Mouse (Mus musculus): ENCODE results near the gene Rps8.

GRCm38 (mm10) chr4:117152714-117153113 is 3.3 kb downstream of the Rps8 start:
- TF ChIP-seq MAFK (IDR thresholded peaks at IDR 0.05; ENCODE audit: borderline replicate concordance, low read depth, low read length) (no peak), ZKSCAN1 (IDR thresholded peaks at IDR 0.05; ENCODE audit: low read depth, low read length) (no peak), KAT2A (conservative IDR thresholded peaks at IDR 0.05; ENCODE audit: low read depth, low read length) (no peak)

Data from MEL (cell line).